Mouse (Mus musculus) CH12.LX (cell line): Measurements from ENCODE around the gene Erc1. TPM values are rescaled to one million over a fixed set of nuclear protein-coding genes. Genes with fewer than 3 reads are reported as not detected.

Experiments
- DNase-seq: peaks from one replicate; pipeline ENCODE4 v3.0.0-alpha.2; 2013; ENCODE audit errors: extremely low read depth
- H3K27ac ChIP-seq: 2 replicates; pipeline ENCODE4 v1.5.1; 2012; ENCODE audit warnings: low read depth, mild to moderate bottlenecking, control low read depth, moderate library complexity; ENCODE audit not compliant: insufficient read depth
- H3K27me3 ChIP-seq: replicated peaks from 2 replicates; pipeline ENCODE3; 2012; ENCODE audit warnings: inconsistent platforms
- H3K36me3 ChIP-seq, 2 experiments: replicated peaks in 1 of 2; 2 replicates each; pipeline versions ENCODE3 to v1.6.1; 2012; ENCODE audit warnings: inconsistent platforms in 1 of 2, low read length in 1 of 2, mild to moderate bottlenecking in 1 of 2, mixed read lengths in 1 of 2, moderate library complexity in 1 of 2; ENCODE audit not compliant: control insufficient read depth in 1 of 2, insufficient read depth in 1 of 2
- H3K4me1 ChIP-seq, 2 experiments: 2 replicates each; pipeline ENCODE4 v1.6.1; 2012; ENCODE audit warnings: inconsistent platforms in 1 of 2, moderate library complexity in 1 of 2; ENCODE audit not compliant: insufficient read depth in 2 of 2, control insufficient read depth in 1 of 2
- H3K4me2 ChIP-seq: 2 replicates; pipeline ENCODE4 v1.6.1; 2012; ENCODE audit warnings: low read depth, mild to moderate bottlenecking, control low read depth; ENCODE audit not compliant: poor library complexity, insufficient read depth, severe bottlenecking
- H3K4me3 ChIP-seq, 3 experiments: fragments of 150-350 bp in 1 of 3; sonication (generic) in 1 of 3; replicated peaks in 1 of 3; 2 replicates each; pipeline versions ENCODE3 to v1.5.1; 2011 to 2012; ENCODE audit warnings: low read depth in 2 of 3, low read length in 2 of 3, mild to moderate bottlenecking in 2 of 3, moderate library complexity in 2 of 3, control low read depth in 1 of 3, improper control_type of control experiment in 1 of 3, inconsistent platforms in 1 of 3, mixed read lengths in 1 of 3; ENCODE audit not compliant: poor library complexity in 1 of 3
- H3K79me2 ChIP-seq: replicated peaks from 2 replicates; pipeline ENCODE4 v1.6.1; 2012; ENCODE audit warnings: mild to moderate bottlenecking, moderate library complexity; ENCODE audit not compliant: control insufficient read depth, poor library complexity, insufficient read depth, severe bottlenecking; ENCODE audit errors: extremely low read depth
- H3K9ac ChIP-seq: 2 replicates; pipeline ENCODE4 v1.6.1; 2012; ENCODE audit warnings: low read depth, mild to moderate bottlenecking, control low read depth, moderate library complexity; ENCODE audit not compliant: insufficient read depth
- H3K9me3 ChIP-seq: replicated peaks from 2 replicates; pipeline ENCODE3; 2012; ENCODE audit warnings: low read length, inconsistent platforms, mixed read lengths
- BHLHE40 ChIP-seq: IDR thresholded peaks from 2 replicates; pipeline ENCODE4 v1.6.1; 2011; ENCODE audit warnings: mild to moderate bottlenecking, low read depth, low read length, improper control_type of control experiment
- CTCF ChIP-seq, 2 experiments: IDR thresholded peaks in 1 of 2; conservative IDR thresholded peaks in 1 of 2; 2 replicates each; pipeline ENCODE4 v1.5.1; 2011 to 2012; ENCODE audit warnings: low read depth in 2 of 2, low read length in 2 of 2, improper control_type of control experiment in 1 of 2, inconsistent platforms in 1 of 2, mild to moderate bottlenecking in 1 of 2, moderate library complexity in 1 of 2
- E2F4 ChIP-seq: IDR thresholded peaks from 2 replicates; pipeline ENCODE4 v1.6.1; 2011; ENCODE audit warnings: low read depth, low read length, improper control_type of control experiment; ENCODE audit not compliant: insufficient replicate concordance
- ETS1 ChIP-seq: conservative IDR thresholded peaks from 2 replicates; pipeline ENCODE4 v1.6.1; 2012; ENCODE audit warnings: low read depth, mild to moderate bottlenecking, inconsistent platforms, low read length, improper control_type of control experiment, moderate library complexity
- IRF4 ChIP-seq: IDR thresholded peaks from 2 replicates; pipeline ENCODE4 v1.6.1; 2014; ENCODE audit warnings: low read depth, mild to moderate bottlenecking, inconsistent platforms, low read length, improper control_type of control experiment
- JUN ChIP-seq: IDR thresholded peaks from 2 replicates; pipeline ENCODE4 v1.6.1; 2011; ENCODE audit warnings: low read depth, mild to moderate bottlenecking, low read length, improper control_type of control experiment, moderate library complexity; ENCODE audit not compliant: insufficient read depth
- KAT2A ChIP-seq: IDR thresholded peaks from 2 replicates; pipeline ENCODE4 v1.6.1; 2012; ENCODE audit warnings: low read length, improper control_type of control experiment, inconsistent platforms; ENCODE audit not compliant: insufficient replicate concordance
- MAFK ChIP-seq: IDR thresholded peaks from 2 replicates; pipeline ENCODE4 v1.6.1; 2011; ENCODE audit warnings: low read length, improper control_type of control experiment; ENCODE audit not compliant: insufficient replicate concordance
- MAZ ChIP-seq: IDR thresholded peaks from 2 replicates; pipeline ENCODE4 v1.6.1; 2012; ENCODE audit warnings: low read depth, mild to moderate bottlenecking, inconsistent platforms, low read length, improper control_type of control experiment, moderate library complexity
- MEF2A ChIP-seq: IDR thresholded peaks from 2 replicates; pipeline ENCODE4 v1.6.1; 2014; ENCODE audit warnings: low read depth, mild to moderate bottlenecking, inconsistent platforms, low read length, improper control_type of control experiment, borderline replicate concordance
- MXI1 ChIP-seq: IDR thresholded peaks from 2 replicates; pipeline ENCODE4 v1.6.1; 2011; ENCODE audit warnings: mild to moderate bottlenecking, low read depth, low read length, improper control_type of control experiment
- PAX5 ChIP-seq: IDR thresholded peaks from 2 replicates; pipeline ENCODE4 v1.6.1; 2012; ENCODE audit warnings: low read length, inconsistent platforms, mixed read lengths
- POLR2A ChIP-seq: IDR thresholded peaks from 2 replicates; pipeline ENCODE4 v1.6.1; 2011; ENCODE audit warnings: low read depth, mild to moderate bottlenecking, improper control_type of control experiment, low read length
- POLR2AphosphoS2 ChIP-seq: IDR thresholded peaks from 2 replicates; pipeline ENCODE4 v1.6.1; 2011; ENCODE audit warnings: low read depth, low read length, improper control_type of control experiment
- RAD21 ChIP-seq: IDR thresholded peaks from 2 replicates; pipeline ENCODE4 v1.6.1; 2011; ENCODE audit warnings: low read depth, mild to moderate bottlenecking, low read length, improper control_type of control experiment, moderate library complexity
- RCOR1 ChIP-seq: conservative IDR thresholded peaks from 2 replicates; pipeline ENCODE4 v1.6.1; 2012; ENCODE audit warnings: low read depth, mild to moderate bottlenecking, inconsistent platforms, low read length, improper control_type of control experiment
- SIN3A ChIP-seq: IDR thresholded peaks from 2 replicates; pipeline ENCODE4 v1.6.1; 2012; ENCODE audit warnings: low read length, improper control_type of control experiment, inconsistent platforms
- TBP ChIP-seq: conservative IDR thresholded peaks from 2 replicates; pipeline ENCODE4 v1.6.1; 2011; ENCODE audit warnings: low read depth, low read length, improper control_type of control experiment
- UBTF ChIP-seq: IDR thresholded peaks from 2 replicates; pipeline ENCODE4 v1.6.1; 2012; ENCODE audit warnings: low read depth, mild to moderate bottlenecking, inconsistent platforms, low read length, improper control_type of control experiment, moderate library complexity
- USF1 ChIP-seq: IDR thresholded peaks from 2 replicates; pipeline ENCODE4 v1.6.1; 2014; ENCODE audit warnings: low read depth, mild to moderate bottlenecking, inconsistent platforms, low read length, improper control_type of control experiment
- ZC3H11A ChIP-seq: IDR thresholded peaks from 2 replicates; pipeline ENCODE4 v1.6.1; 2012; ENCODE audit warnings: low read depth, mild to moderate bottlenecking, inconsistent platforms, low read length, improper control_type of control experiment
- ZKSCAN1 ChIP-seq: IDR thresholded peaks from 2 replicates; pipeline ENCODE4 v1.6.1; 2012; ENCODE audit warnings: low read depth, inconsistent platforms, low read length, improper control_type of control experiment, borderline replicate concordance
- ZMIZ1 ChIP-seq: IDR thresholded peaks from 2 replicates; pipeline ENCODE4 v1.6.1; 2012; ENCODE audit warnings: low read depth, mild to moderate bottlenecking, inconsistent platforms, low read length, improper control_type of control experiment
- ZNF384 ChIP-seq: IDR thresholded peaks from 2 replicates; pipeline ENCODE4 v1.6.1; 2012; ENCODE audit warnings: low read depth, low read length, improper control_type of control experiment, inconsistent platforms
- dilution Hi-C: fragments of 300-500 bp; cut with MboI; formaldehyde crosslinking; loops from 2 replicates; pipeline ENCODE4 v1.14.3; 2020; ENCODE audit warnings: low sequenced_read_pairs; ENCODE audit not compliant: extremely low pct_unique_long_range_greater_than_20kb, extremely low pct_ligation_motif_present
- in situ Hi-C: fragments of 300-500 bp; cut with MboI; formaldehyde crosslinking; loops from 3 replicates; pipeline ENCODE4 v1.14.3; 2019; ENCODE audit warnings: low sequenced_read_pairs, low pct_ligation_motif_present, low pct_unique_long_range_greater_than_20kb, mixed read lengths
- polyA plus RNA-seq: library from polyadenylated mRNA; unstranded; fragments of >175 nt; gene quantifications from 2 replicates; pipeline ENCODE4 v1.2.1, GENCODE M21; 2012; ENCODE audit warnings: low read depth; ENCODE audit not compliant: insufficient read length
- total RNA-seq, 2 experiments: library from RNA; depleted of rRNA; stranded (reverse); fragments of 300-350 nt in 1 of 2; fragments of >200 nt in 1 of 2; gene quantifications; 2 replicates each; pipeline ENCODE4 v1.2.3; 2012 to 2014

The Erc1 gene
- total and polyA plus RNA-seq, 3 experiments, result 1.4 to 3.3 (median 2.5) TPM

DNA sequence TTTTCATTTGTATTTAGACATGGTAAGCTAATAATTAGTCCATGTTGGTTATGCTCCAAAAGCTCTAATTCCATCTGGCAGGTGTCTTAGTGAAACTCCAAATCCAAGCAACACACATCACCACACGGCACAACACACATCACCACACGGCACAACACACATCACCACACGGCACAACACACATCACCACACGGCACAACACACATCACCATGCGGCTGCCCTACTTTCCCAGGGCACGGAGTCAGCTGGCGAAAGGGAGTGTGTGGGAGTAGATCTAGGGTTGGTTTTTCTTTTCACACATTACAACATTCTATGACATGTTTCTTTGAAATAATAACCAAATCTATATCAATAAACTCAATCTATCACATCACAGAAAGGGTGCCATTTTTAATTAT, 173.2 kb downstream of the Erc1 start:
- no peaks in the 10 kb centered on the region for H3K4me1 ChIP-seq
- H3K4me3 ChIP-seq, result no peak overlapping the region
- DNase-seq, result no peak
- dilution Hi-C loops (no loop called here), in situ Hi-C loops (no loop called here)
- H3K27ac ChIP-seq, result no peak overlapping the region
- H3K27me3 ChIP-seq, result no peaks in the 10 kb centered on the region
- H3K79me2 ChIP-seq, result no peaks in the 10 kb centered on the region
- H3K9me3 ChIP-seq, result no peaks in the 10 kb centered on the region
- no peak overlapping the region for H3K9ac ChIP-seq
- no peak overlapping the region for H3K4me2 ChIP-seq
- TF ChIP-seq CTCF (conservative IDR thresholded peaks at IDR 0.05 in 1 of 2, IDR thresholded peaks at IDR 0.05 in 1 of 2; ENCODE audit: low read depth in 2 of 2, low read length in 2 of 2) (no peak), RCOR1 (no peak), USF1 (no peak), POLR2A (no peak), ETS1 (no peak), SIN3A (no peak), KAT2A (no peak), PAX5 (no peak), MXI1 (no peak), ZNF384 (no peak), MEF2A (no peak), BHLHE40 (no peak), UBTF (no peak), IRF4 (no peak), MAFK (no peak)
- no peaks in the 10 kb centered on the region for H3K36me3 ChIP-seq

DNA sequence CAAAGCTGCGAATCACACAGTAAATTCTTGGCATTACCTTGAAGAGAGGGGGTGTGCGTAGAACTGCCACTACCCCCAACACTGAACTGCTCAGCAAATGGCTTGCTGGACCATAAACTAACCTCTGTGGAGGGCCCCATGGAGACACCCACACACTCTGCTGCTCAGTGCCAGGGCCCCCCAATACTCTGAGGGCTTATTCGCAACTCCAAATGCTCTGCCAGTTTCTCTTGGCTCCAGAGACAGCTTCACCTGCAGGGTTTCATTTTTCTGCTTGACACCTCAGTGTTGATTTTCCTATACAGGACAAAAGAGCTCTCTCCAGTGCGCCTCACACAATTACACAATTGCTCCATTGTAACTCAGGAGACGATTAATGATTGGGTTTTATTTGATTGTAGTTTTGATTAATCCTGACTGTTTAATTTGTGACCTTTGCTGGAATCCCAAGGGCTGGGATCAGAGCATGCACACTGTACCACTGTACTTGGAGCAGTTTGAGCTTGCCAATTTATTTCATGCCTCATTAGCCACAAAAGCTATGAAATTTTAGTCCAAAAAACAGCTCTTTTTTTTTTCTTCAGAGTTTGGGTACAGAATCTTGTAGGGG, 173.7 kb downstream of the Erc1 start:
- no peak overlapping the region for H3K27ac ChIP-seq
- H3K27me3 ChIP-seq, result no peaks in the 10 kb centered on the region
- no peaks in the 10 kb centered on the region for H3K79me2 ChIP-seq
- DNase-seq, result no peak
- TF ChIP-seq POLR2AphosphoS2 (no peak), ETS1 (no peak), MAZ (no peak), JUN (no peak), MEF2A (no peak), ZC3H11A (no peak), RAD21 (no peak), ZMIZ1 (no peak), TBP (no peak), ZKSCAN1 (no peak), MAFK (no peak), E2F4 (no peak)
- in situ Hi-C loops (no loop called here), dilution Hi-C loops (no loop called here)
- H3K4me2 ChIP-seq, result no peak overlapping the region
- no peaks in the 10 kb centered on the region for H3K4me1 ChIP-seq
- no peak overlapping the region for H3K4me3 ChIP-seq
- no peaks in the 10 kb centered on the region for H3K9me3 ChIP-seq
- H3K36me3 ChIP-seq, result no peaks in the 10 kb centered on the region
- H3K9ac ChIP-seq, result no peak overlapping the region
